Mouse (Mus musculus) lung, adult 2 months (tissue): Measurements from ENCODE around the gene Crbn.

Experiments
- CTCF ChIP-seq: fragments of 200-500 bp; IDR thresholded peaks from 2 replicates; pipeline ENCODE4 v1.5.1; 2011; ENCODE audit warnings: mild to moderate bottlenecking, low read length, control low read depth; ENCODE audit not compliant: insufficient read depth
- POLR2A ChIP-seq: fragments of 200-500 bp; IDR thresholded peaks from 2 replicates; pipeline ENCODE4 v1.6.1; 2011; ENCODE audit warnings: low read depth, mild to moderate bottlenecking, control low read depth, low read length, borderline replicate concordance; ENCODE audit errors: extremely low read depth

- TF ChIP-seq CTCF: no peak
- no peak for TF ChIP-seq POLR2A
Measured at GRCm38 (mm10) chr6:106758299-106758698, 41.6 kb downstream of the Crbn start.
